Mouse (Mus musculus) CD4-positive, CD25-positive, alpha-beta regulatory T cell, adult 2 months (primary cell): Measurements from ENCODE around the gene Alox15.

Source experiments
- DNase-seq: peaks from one replicate; pipeline ENCODE4 v3.0.0-alpha.2; 2012; ENCODE audit warnings: low read depth, low spot score

The Alox15 gene

GRCm38 (mm10) chr11:70309341-70309740, 42.5 kb downstream of the Alox15 start:
- peak; percentile 80 for DNase-seq

- DNase-seq, result peak; percentile 73
Measured at GRCm38 (mm10) chr11:70308296-70308695, 43.5 kb downstream of the Alox15 start.

DNA sequence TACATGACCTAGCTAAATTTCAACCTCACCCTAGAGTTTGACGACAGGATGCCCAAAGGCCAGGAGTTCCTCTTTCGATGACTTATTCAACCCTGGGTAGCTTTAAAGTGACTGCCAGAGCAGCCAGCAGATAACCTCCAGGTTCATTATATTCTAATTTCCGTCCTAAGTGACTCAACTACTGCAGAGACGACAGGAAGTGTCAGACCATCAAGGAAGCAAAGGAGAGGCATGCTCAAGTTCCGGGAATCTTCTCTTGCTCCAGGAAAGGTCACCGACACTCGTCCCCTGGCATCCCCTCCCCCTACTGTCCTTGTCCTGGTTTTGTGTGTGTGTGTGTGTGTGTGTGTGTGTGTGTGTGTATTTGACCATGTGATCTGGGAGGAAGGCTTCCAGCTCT, 45.7 kb downstream of the Alox15 start:
- DNase-seq, result peak; percentile 39

DNA sequence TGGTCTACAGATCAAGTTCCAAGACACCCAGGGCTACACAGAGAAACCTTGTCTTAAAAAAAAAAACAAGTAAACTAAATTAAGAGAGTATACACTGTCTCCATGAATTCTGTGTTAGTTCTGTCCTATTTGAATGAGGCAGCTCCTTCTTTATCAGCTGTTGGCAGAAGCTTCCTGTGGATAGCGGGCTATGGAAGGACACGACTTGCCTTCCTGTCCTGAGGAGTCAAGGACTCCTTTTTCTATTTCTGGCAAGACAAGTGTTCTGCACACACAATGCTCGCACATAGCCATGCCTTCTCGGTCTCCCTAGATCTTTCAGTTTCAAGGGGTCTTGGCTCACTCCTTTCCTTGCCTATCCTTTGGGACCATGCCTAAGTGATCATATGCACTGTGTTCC, 49.5 kb downstream of the Alox15 start:
- no peak for DNase-seq

- peak; percentile 63 for DNase-seq
Measured at GRCm38 (mm10) chr11:70297836-70298454, 53.9 kb downstream of the Alox15 start.

DNA sequence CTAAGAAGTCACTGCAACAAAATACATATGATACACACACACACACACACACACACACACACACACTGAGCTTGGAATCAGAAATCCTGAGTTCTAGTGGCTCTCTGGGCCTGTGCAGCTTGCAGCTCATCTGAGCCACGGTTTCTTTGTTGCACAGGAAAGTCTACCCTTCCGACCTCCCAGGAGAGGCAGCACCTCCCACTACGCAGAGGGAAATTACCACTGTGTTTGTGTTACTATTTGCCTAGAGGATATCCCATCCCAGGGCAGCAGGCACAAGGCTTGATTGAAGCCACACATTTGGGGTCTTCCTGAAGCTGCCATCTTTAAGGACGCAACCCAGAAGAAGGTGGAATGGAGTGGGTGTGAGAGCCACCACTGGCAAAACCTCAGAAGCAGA, 54.4 kb downstream of the Alox15 start:
- DNase-seq, result peak; percentile 26
